Mouse (Mus musculus): ENCODE results near the gene Pemt. TPM values are rescaled to one million over a fixed set of nuclear protein-coding genes. Genes with fewer than 3 reads are reported as not detected.

Gene Pemt
- polyA plus RNA-seq, 1 experiment from 2014 or later: 7.4 TPM

DNA sequence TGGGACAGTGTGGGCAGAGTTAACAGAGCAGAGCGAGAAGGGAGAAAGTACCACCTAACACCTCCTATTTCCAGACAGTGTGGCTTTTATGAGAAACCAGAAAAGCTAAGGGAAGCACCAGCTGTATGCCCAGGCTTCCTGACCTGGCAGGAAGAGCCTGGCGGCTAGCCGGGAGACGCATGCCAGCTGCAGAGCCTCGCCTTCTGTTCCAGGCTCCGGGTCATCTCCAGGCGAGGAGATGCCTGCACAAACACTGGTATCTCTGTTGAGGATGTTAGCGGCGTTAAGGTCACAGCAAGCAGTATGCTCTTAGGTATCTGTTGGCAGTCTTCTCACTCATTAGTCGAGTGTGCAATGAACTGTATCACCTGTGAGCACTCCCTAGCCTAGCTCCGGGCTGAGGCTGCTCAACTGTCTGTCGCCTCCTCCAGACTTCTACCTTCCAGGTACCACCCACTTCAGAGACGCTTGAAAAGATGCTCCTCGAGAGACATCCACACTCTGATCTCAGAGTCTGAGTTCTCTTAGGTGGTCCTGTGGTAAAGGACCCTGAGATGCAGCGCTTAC is 27.7 kb upstream of the Pemt start:
- H3K27me3 ChIP-seq: no peaks in the 10 kb centered on the region
- peaks cover 11% of the 10 kb centered on the region; the same call in 1 of the 2 replicates for H3K4me1 ChIP-seq (replicated peaks)
- H3K4me2 ChIP-seq: no peak overlapping the region
- no peak overlapping the region for H3K9ac ChIP-seq
- no peaks in the 10 kb centered on the region for H3K36me3 ChIP-seq
- 72% methylated on average over 15 of the region's 15 CpGs for WGBS
- no peaks in the 10 kb centered on the region for H3K9me3 ChIP-seq
- H3K27ac ChIP-seq: no peak overlapping the region
- ATAC-seq (ENCODE audit: low FRiP score): no peak
- no peak overlapping the region for H3K4me3 ChIP-seq

DNA sequence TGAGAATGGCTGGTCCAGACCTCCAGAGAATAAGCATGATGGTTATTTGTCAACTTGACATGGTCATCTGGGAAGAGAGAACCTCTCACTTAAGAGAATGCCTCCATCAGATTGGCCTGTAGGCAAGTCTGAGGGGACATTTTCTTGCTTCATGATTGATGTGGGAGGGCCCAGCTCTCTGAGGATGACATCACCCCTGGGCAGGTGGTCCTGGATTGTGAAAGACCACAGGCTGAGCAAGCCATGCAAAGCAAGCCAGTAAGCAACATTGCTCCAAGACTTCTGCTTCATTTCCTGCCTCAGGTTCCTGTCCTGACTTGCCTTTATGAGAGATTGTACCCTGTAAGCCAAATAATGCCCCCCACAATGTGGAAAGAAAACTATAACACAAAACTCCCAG is 26.8 kb upstream of the Pemt start:
- Histone ChIP-seq H3K9ac (no peak overlapping the region), H3K27ac (no peak overlapping the region), H3K4me3 (no peak overlapping the region), H3K27me3 (no peaks in the 10 kb centered on the region), H3K4me1 (replicated peaks) (peaks cover 11% of the 10 kb centered on the region; the same call in 1 of the 2 replicates), H3K9me3 (no peaks in the 10 kb centered on the region), H3K36me3 (no peaks in the 10 kb centered on the region), H3K4me2 (no peak overlapping the region)
- no peak for ATAC-seq (ENCODE audit: low FRiP score)

DNA sequence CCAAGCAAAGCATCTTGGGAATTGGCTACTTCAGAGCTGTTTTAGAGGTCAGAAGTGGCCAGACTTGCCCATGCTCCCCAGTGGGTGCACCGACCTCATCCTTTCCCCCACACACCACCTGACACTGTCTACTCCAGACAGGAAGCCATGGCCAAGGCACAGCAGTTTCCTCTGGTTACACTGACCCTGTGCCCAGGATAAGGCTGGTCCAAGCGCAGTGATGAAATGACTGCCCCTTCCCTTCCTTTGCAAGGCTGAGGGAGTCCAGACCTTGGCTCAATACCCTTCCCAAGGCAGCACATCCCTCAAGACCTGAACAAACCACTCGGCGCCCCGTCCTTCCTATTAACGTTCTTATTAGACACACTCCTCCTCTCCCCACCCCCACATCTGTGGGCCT is 24.9 kb upstream of the Pemt start:
- Histone ChIP-seq H3K9me3 (no peaks in the 10 kb centered on the region), H3K4me2 (no peak overlapping the region), H3K9ac (no peak overlapping the region), H3K27me3 (no peaks in the 10 kb centered on the region), H3K27ac (no peak overlapping the region), H3K4me3 (no peak overlapping the region), H3K4me1 (replicated peaks) (peaks cover 11% of the 10 kb centered on the region; the same call in 1 of the 2 replicates), H3K36me3 (no peaks in the 10 kb centered on the region)
- WGBS: 90% methylated on average over 6 of the region's 6 CpGs
- ATAC-seq (ENCODE audit: low FRiP score): no peak

DNA sequence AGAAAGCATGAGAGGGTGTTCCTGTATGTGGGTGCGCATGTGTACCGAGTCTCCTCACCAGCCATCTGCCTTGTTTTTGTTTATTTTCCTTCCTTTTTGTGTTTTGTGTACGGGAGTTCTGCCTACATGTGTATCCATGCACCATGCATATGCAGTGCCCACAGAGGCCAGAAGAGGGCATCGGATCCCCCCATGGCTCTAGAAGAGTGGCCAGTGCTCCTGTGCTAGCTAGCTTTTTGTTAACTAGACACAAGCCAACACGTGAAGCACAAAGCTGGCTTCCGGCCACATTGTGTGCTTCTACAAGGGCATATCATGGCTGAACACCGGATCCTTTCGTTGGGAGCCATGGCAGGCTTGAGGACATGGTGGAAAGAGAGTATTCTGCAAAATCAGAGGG is 24.3 kb upstream of the Pemt start:
- 37% methylated on average over 8 of the region's 8 CpGs for whole genome bisulfite sequencing
- Histone ChIP-seq H3K4me3 (no peak overlapping the region), H3K36me3 (no peaks in the 10 kb centered on the region), H3K9me3 (no peaks in the 10 kb centered on the region), H3K9ac (no peak overlapping the region), H3K4me2 (no peak overlapping the region), H3K27ac (no peak overlapping the region), H3K4me1 (replicated peaks) (peaks cover 11% of the 10 kb centered on the region; the same call in 1 of the 2 replicates), H3K27me3 (no peaks in the 10 kb centered on the region)
- no peak for ATAC-seq (ENCODE audit: low FRiP score)

DNA sequence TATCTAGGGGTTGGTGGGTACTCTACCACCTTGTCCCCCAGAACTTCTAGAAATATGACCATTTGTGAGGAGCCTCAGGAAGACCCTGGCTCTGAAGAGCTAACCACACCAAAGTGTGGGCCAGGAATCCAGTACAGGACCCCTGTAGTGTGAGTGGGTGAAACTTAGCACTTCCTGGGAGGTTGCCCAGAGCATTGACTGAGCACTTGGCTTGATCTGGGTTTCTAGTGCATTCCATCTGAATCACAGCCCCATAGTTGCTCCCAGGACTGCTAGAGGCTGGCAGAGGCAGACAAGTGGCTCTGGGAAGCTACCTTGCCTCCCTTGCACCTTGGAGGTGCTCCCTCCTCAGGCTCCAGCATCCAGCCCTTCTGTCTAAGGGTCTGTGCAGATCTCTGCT is 22.3 kb upstream of the Pemt start:
- ATAC-seq (ENCODE audit: low FRiP score): no peak
- Histone ChIP-seq H3K9me3 (no peaks in the 10 kb centered on the region), H3K36me3 (no peaks in the 10 kb centered on the region)

DNA sequence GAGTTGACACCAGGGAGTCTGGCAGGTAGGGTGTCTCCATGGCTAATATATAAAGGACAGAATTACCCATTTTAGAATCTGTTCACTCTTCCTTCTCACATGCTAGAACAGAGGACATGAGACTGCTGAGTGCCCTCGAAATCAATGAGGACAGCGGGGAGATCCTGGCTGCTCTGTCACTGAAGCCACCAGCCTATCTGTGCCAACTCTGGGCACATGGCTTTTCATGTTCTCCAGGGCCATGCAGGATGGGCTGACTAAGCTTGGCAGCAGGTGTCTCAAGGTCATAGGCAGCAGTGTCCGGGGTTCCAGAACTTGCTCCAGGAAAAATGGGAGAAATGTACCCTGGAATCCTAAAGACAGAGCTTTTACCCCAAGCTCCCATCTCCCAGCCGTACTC is 21.4 kb upstream of the Pemt start:
- no peaks in the 10 kb centered on the region for H3K27me3 ChIP-seq
- H3K4me1 ChIP-seq (replicated peaks): peaks cover 7% of the 10 kb centered on the region; the same call in 1 of the 2 replicates
- no peak overlapping the region for H3K4me3 ChIP-seq
- no peak overlapping the region for H3K27ac ChIP-seq
- H3K36me3 ChIP-seq: no peaks in the 10 kb centered on the region
- ATAC-seq (ENCODE audit: low FRiP score): no peak
- H3K9ac ChIP-seq: no peak overlapping the region
- no peaks in the 10 kb centered on the region for H3K9me3 ChIP-seq
- 88% methylated on average over 4 of the region's 4 CpGs for WGBS
- no peak overlapping the region for H3K4me2 ChIP-seq

More for the DNA sequence above, 22.3 kb upstream of the Pemt start:
- Histone ChIP-seq H3K4me2 (no peak overlapping the region), H3K27me3 (no peaks in the 10 kb centered on the region), H3K4me1 (replicated peaks) (peaks cover 7% of the 10 kb centered on the region; the same call in 1 of the 2 replicates), H3K4me3 (no peak overlapping the region), H3K27ac (no peak overlapping the region), H3K9ac (no peak overlapping the region)

DNA sequence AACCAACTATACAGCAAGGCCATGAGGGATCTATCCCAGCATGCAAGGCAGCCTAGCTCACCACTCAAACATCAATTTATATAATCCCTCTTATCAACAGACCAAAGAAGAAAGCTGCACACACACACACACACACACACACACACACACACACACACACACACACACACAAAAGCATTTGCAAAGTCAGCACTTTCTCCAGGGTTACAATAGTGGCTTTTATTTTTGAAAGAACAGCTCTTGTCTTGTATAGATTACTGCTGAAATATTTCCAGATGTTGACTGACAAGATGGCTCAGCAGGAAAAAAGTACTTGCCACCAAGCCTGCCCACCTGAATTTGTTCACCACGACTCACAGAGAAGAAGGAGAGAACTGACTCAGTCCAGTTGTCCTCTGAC is 19.0 kb upstream of the Pemt start:
- Histone ChIP-seq H3K4me2 (no peak overlapping the region), H3K9ac (no peak overlapping the region), H3K36me3 (no peaks in the 10 kb centered on the region), H3K27ac (no peak overlapping the region), H3K4me1 (replicated peaks) (no peaks in the 10 kb centered on the region), H3K27me3 (no peaks in the 10 kb centered on the region), H3K4me3 (no peak overlapping the region), H3K9me3 (no peaks in the 10 kb centered on the region)
- WGBS: 76% methylated on average over 1 of the region's 1 CpGs
- no peak for ATAC-seq (ENCODE audit: low FRiP score)

DNA sequence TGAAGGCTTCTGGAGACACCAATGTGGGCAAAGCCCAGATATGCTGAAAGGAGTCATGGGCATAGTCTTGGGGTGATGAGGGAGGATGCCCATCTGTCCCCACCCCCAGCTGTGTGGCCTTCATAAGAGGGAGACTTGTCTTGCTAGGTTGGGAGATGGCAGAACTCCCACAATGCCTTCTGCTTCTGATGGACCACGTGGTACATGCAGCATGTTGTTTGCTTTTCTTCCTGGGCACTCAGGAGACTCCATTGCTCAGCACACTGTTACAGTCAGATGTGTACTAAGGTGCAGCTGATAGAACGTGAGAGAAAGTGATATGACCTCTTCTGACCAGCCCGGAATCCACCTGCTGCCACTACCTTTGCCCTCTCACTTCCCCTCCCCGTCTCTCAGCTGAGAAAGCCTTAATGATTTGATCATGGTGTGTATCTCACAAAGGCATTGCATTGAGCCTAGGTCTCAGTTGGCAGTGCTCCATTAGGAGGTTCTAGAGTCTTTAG is 15.3 kb upstream of the Pemt start:
- no peaks in the 10 kb centered on the region for H3K4me1 ChIP-seq (replicated peaks)
- no peaks in the 10 kb centered on the region for H3K27me3 ChIP-seq
- H3K4me3 ChIP-seq: no peak overlapping the region
- WGBS: 77% methylated on average over 4 of the region's 4 CpGs
- H3K4me2 ChIP-seq: no peak overlapping the region
- no peaks in the 10 kb centered on the region for H3K36me3 ChIP-seq
- no peak overlapping the region for H3K9ac ChIP-seq
- ATAC-seq (ENCODE audit: low FRiP score): no peak
- H3K9me3 ChIP-seq: no peaks in the 10 kb centered on the region
- no peak overlapping the region for H3K27ac ChIP-seq

DNA sequence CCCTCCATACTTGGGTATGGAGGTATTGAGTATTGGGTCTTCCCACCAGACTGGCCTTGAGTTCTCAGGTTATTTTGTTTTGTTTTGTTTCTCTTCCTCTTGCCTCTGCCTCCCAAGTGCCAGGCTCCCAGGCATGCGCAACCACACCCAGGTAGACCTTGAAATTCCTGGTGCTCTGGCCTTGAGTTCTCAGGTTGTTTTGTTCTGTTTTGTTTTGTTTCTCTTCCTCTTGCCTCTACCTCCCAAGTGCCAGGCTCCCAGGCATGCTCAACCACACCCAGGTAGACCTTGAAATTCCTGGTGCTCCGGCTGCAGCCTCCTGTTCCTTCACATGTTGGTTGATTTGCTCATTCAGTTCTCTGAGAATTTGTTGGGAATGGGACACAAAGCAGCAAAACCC is 13.7 kb upstream of the Pemt start:
- Histone ChIP-seq H3K9me3 (no peaks in the 10 kb centered on the region), H3K27ac (no peak overlapping the region), H3K4me3 (no peak overlapping the region), H3K9ac (no peak overlapping the region), H3K4me2 (no peak overlapping the region), H3K36me3 (no peaks in the 10 kb centered on the region), H3K4me1 (replicated peaks) (no peaks in the 10 kb centered on the region), H3K27me3 (no peaks in the 10 kb centered on the region)
- no peak for ATAC-seq (ENCODE audit: low FRiP score)
- 96% methylated on average over 2 of the region's 2 CpGs for WGBS

DNA sequence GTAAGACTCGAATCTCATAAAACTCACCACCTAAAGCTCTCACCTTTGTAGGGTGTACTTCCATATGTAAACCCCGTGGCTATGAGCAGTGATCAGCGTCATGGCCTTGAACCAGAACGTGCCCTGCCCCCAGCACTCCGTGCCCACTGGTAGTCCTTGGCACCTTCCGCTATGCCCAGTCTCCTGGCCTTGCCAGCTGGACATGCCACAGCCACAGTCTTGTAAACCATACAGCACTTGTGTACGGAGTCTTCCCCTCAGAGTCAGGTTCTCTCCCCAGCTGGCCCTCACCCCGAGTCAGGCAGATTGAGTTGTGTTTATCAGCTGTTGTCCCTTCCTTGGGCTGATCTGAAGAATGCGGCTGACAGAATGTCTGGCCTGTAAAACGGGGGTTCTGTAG is 12.2 kb upstream of the Pemt start:
- no peak overlapping the region for H3K27ac ChIP-seq
- H3K4me3 ChIP-seq: no peak overlapping the region
- no peaks in the 10 kb centered on the region for H3K36me3 ChIP-seq
- WGBS: 86% methylated on average over 10 of the region's 10 CpGs
- H3K9ac ChIP-seq: no peak overlapping the region
- no peaks in the 10 kb centered on the region for H3K9me3 ChIP-seq
- H3K4me1 ChIP-seq (replicated peaks): no peaks in the 10 kb centered on the region
- H3K27me3 ChIP-seq: no peaks in the 10 kb centered on the region
- no peak overlapping the region for H3K4me2 ChIP-seq
- no peak for ATAC-seq (ENCODE audit: low FRiP score)

DNA sequence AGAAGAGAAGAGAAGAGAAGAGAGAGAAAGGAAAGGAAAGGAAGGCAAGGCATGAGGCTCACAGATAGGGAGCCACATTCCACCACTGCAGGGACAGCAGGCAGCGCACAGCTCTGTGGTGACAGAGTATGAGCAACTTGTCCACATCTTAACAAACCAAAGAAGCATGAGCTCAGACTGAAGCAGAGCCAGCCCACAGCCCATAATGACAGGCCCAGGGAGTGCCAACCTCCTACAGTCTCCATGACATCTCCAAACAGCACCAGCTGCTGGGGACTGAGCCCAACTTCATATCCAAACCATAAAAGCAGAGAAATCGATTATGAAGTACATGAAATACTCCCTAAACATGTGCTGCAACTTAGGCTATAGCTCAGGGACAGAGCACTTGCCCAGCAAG is 11.7 kb upstream of the Pemt start:
- Histone ChIP-seq H3K27ac (no peak overlapping the region), H3K9ac (no peak overlapping the region), H3K36me3 (no peaks in the 10 kb centered on the region), H3K4me3 (no peak overlapping the region), H3K4me1 (replicated peaks) (no peaks in the 10 kb centered on the region), H3K27me3 (no peaks in the 10 kb centered on the region), H3K9me3 (no peaks in the 10 kb centered on the region), H3K4me2 (no peak overlapping the region)
- ATAC-seq (ENCODE audit: low FRiP score): no peak
- 71% methylated on average over 2 of the region's 2 CpGs for WGBS

DNA sequence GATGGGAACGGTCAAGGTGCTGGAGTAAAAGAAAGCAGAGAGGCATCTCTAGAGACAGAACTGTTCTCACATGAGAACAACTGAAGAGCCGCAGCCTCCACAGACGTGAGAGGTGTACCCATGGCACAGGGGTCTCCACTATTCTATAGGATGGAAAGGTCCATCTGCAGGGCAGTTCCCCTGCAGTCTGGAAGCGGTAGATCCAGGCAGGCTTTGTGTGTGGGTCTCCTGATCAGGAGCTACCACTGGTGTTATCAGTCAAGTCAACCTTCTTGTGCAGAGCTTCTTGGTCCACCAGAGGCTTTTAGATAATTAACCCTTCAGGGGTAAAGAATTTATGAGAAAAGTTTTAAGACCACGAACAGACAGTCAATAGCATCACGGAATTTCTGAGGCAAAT is 10.2 kb upstream of the Pemt start:
- no peaks in the 10 kb centered on the region for H3K27me3 ChIP-seq
- no peak overlapping the region for H3K4me3 ChIP-seq
- WGBS: 85% methylated on average over 6 of the region's 6 CpGs

DNA sequence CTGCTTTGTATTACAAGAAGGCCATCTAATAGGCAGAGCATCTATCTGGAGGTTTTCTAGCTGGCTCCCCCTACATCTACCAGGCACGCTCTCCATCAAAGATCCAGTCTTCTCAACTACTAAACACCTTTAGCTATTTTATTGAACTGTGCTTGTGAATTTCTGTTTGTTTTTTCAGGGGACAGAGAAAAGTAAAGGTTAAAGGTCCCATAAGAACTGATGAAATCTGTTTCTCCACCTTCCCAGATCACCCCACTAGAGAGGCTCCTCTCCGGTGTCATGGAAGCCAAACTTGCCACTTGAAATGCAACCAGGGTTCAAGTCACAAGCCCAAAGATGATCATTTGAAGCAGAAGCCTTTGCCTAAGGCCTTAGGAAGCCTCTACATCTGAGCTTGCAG is 2.6 kb upstream of the Pemt start:
- 97% methylated on average over 2 of the region's 2 CpGs for WGBS
- no peak for ATAC-seq (ENCODE audit: low FRiP score)

More for the DNA sequence above, 10.2 kb upstream of the Pemt start:
- H3K27ac ChIP-seq: no peak overlapping the region
- H3K4me2 ChIP-seq: no peak overlapping the region
- H3K36me3 ChIP-seq: no peaks in the 10 kb centered on the region
- H3K9me3 ChIP-seq: no peaks in the 10 kb centered on the region
- no peaks in the 10 kb centered on the region for H3K4me1 ChIP-seq (replicated peaks)
- no peak overlapping the region for H3K9ac ChIP-seq
- ATAC-seq (ENCODE audit: low FRiP score): no peak

More for the DNA sequence above, 2.6 kb upstream of the Pemt start:
- Histone ChIP-seq H3K4me1 (replicated peaks) (peaks cover 7% of the 10 kb centered on the region), H3K36me3 (no peaks in the 10 kb centered on the region), H3K4me3 (no peak overlapping the region), H3K9ac (no peak overlapping the region), H3K27me3 (0 out of 2 replicates have a peak, but pooled peaks cover 5% of the 10 kb centered on the region), H3K9me3 (no peaks in the 10 kb centered on the region), H3K27ac (no peak overlapping the region), H3K4me2 (no peak overlapping the region)

Data from hindbrain, embryonic 13.5 days (tissue).